Mouse (Mus musculus) brain, embryonic 18.5 days (tissue): ENCODE data around the gene Pappa.

ENCODE experiments used
- DNase-seq: peaks from one replicate; pipeline ENCODE4 v3.0.0-alpha.2; 2012; ENCODE audit warnings: low read depth, low spot score

Pappa gene

DNA sequence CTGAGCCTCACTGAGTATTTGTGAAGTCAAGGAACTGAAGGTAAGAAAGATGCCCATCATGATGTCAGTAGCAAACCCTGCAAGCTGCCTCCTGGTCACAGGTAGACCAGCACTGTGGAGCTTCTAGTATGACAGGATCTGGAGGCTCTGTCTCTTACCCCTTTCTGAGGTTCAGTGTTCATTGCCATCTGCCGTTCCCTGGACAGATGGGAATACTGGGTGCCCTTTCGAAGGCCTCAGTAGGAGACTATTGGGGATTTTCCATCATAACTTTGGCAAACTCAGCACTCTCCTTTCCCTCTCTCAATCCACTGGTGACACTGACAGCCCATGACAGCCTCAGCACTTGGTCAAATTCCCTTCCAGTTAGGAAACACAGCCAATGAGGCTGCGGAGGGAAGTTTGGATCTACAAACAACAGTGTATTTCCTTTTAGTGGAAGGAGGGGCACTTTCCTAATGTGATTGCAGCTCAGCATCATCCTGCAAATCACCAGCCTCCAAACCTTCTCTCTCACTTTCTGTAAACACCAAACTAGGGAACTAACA is 42.4 kb downstream of the Pappa start:
- DNase-seq, result no peak

DNA sequence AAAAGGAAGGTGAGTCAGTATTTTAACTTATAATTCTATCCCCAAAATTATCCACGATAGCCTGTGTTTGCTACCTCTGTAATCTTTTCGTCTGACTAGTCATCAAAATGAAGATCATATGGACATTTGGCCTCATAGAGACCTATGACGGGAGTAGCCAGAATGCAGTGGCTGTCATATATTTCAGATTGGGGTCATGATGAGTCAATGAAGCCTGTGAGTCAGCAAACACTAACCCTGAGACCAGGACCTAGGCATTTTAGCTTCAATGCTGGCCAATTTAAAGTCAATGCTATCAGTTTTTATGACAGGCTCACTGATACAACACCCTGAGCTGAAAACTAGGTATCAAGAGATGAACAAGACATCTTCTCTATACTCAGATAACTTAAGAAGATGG is 50.5 kb downstream of the Pappa start:
- no peak for DNase-seq

DNA sequence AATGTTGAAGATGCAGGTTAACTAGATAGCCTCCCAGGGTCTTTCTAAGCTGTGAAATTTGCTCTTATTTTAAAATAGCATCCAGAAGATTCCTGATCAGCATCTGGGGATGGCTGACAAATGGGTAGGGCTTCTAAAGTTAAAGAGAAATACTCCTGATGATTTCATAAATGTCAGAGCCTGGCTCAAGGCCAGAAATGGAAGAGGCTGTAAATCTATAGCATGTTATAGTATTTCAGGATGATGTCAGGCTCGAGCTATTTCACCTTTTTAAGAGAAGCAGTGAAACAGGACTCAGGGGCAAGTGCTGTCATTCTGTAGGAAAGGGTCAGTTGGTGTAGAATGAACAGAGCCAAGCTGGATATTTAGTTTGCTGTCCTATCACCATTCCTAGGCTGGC is 54.2 kb downstream of the Pappa start:
- no peak for DNase-seq

DNA sequence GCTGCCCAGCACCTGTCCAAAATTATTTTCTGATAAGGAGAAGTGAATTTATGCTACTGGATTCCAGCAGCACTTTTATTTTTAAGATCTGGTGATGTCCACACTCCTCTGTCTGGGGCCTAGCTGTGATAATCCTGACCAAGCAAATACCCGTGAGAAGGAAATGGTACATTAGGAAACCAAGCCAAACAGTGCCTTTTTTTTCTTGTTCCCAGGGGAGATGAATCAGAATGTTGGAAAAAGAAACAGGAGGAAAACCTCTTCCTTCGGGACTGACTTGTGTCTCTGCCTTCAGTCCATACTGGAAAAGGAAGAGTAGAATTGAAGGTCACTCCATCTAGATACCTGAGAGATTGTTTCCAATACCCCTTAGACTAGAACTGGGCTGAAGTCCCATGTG is 63.3 kb downstream of the Pappa start:
- DNase-seq, result no peak

DNA sequence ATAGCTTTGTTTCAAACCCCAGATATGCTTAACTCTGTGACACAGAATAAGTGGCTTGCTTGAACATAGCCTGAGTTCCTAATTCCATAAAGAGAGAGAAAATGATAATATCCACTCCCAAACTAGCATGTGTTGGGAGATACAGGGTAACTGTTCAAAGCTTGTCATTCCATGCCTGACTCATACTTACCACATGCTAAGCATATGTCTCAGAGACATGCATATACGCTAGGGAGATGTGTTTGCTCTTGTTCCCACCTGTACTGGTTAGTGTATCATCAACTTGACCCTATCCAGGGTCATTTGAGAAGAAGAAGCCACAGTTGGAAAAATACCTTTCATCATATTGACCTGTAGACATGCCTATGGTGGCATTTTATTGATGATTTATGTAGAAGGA is 63.7 kb downstream of the Pappa start:
- no peak for DNase-seq

DNA sequence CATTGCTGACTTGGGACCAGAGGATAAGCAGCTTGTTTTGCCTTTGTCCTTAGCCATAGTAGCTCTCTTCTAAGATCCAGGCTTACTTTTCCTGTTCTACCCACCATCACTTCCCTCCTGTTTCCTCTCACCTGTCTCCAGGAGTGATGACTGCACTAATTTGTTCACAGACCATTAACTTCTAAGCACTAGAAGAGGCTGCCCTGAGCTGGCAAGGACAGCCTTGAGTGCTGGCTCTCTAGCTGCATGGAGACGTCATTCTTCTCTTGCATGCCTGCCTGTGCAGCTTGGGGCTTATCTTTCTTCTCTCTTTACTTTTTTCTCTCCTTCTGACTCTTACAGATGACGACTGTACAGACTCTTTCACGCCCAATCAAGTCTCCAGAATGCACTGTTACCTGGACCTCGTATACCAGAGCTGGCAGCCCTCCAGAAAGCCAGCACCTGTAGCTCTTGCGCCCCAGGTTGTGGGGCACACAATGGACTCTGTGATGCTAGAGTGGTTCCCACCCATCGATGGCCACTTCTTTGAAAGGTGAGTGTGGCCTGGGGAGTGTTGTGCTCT is 65.0 kb downstream of the Pappa start:
- no peak for DNase-seq

DNA sequence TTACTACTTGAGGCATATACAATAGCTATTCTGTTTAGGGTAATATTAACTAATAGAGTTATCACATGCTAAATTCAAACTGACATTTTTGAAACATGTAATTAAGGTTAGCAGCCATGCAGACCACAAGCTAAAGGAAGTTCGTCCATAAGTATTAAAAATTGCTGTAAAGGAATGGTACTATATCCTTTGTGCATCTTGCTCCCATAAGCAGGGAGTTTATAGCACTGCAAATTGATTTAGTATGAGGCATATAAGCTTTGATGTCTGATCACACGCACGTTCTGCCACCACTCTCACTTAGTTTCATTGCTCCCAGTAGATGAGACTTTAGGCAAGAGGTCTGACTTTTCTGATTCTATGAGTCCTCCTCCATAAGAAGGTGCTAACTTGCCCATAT is 68.8 kb downstream of the Pappa start:
- no peak for DNase-seq

DNA sequence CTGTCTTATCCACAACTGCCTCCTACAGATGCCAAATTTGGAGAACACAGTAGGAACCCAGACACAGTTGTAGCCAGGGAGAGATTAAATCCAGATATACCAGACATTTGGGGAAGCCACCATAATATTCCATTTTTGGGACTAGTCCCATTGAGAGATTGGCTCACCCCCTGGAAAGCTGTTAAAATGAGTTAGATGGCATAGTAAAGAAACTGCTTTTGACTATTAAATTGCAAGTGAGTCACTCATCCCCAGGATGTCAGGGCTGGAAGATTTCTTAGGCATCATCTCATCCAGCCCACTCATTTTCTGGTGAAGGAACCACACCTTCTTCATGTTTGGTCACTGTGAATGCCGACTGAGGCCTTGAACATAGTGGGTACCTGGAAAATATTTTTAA is 72.0 kb downstream of the Pappa start:
- no peak for DNase-seq

DNA sequence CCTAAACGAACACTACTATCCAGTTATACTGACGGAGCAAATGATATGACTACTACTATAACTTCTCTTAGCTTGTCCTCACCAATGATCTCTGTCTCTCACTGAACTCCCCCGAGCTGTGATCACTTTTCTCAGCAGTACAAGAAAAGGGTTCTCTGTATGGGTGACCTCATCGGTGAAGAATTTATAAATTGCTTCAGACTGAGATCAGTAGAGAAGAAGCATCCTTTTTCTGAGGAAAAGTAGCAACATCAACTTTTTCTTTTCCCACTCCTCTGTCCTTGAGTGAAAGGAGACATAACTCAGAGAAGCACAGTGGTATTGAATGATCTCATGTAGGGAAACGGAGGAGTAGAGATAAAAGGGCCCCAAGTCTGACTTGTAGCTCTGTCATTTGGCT is 79.7 kb downstream of the Pappa start:
- no peak for DNase-seq

DNA sequence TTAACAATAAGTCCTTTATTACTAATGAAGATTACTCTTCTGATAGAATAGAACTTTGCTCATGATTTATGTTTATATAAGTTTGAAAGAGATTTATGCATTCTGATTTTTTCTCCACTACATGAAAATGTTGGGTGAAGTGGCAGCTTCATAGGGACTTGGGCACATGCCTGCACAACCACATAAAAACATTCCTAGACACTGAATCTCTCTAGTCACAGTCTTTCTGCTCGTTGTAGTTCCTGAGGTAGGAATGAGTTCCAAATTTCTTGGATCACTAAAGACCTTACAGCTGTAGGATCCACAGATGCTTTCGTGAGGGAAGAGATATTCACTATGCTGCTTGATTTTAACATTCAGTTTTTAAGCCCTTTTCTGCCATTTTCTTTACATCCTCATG is 81.5 kb downstream of the Pappa start:
- DNase-seq, result no peak

DNA sequence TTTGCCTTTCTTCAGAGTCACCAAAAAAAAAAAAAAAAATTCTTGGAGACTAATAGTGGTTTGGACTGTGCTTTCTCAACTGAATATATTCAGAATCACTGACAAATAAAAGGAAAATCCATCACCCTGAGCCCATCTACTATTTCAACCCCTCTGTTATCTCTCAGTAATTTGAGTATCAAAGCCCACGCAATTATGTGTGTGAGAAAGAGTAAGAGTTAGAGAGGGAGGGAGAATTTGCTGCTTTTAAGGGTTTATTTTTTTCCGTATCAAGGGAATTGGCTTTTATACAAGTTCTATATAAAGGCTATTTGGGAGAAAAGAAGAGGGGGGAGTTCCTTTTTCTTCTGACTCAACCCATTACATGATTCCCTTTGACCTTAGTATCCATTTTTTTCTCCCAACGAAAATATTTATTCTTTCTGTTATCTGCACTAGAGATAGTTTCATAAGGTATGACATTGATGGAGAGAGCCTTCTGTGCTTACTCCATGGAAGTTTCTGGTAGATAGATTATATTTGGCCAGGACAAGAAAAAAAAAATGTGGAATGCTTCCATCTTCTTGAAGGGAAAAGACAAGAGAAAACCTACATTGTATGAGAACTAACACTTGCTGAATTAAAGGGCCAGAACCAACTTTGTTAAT is 85.5 kb downstream of the Pappa start:
- DNase-seq, result no peak

DNA sequence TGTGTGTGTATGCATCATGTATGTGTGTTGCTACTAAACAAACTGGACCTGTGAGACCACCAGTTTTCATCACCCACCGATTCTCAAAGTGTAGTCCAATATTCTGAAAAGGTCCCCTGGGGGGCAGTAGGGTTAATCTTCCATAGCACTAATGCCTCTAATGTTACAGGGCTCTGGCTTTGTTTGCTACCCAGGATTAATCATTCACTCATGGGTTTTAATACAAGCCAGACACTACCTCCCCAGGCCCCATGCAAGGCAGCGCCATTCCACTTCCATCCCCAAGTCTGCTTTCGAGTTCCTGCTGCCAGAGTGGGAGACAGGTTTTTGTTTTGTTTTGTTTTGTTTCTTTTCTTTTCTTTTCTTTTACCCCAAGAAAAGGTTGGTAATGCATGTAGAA is 92.7 kb downstream of the Pappa start:
- no peak for DNase-seq

DNA sequence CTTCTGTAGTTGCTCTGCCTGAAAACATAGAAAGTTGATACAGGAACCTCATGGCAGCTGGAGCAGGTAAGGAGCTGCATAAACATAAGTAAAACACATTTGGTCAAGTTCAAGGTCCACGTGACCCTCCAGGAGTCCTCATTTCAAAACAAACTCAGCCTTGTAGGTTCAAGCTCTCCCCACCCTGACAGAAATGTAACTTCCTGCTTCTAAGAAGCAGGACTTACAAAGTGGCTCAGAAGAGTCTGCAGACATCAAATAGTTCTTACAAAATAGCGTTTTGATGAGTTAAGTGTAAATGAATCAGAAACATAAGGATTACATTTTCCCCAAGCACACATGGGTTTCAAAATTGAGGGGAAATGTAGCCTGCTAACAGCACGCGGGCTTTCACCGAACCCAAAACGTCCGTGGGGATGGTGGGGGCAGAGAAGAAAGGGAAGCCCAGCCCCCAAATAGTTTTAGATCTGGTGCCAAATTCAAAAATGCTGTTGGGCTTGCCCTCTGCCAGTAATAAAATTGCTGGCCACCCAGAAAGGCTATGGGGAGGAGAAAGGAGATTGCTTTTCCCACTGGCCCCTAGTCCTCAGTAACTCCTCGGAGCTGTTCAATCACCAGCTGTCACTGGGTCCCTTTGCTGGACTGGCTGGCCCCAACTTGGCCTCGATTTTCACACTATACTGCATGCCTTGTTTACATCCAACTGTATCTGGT is 93.8 kb downstream of the Pappa start:
- DNase-seq, result no peak

DNA sequence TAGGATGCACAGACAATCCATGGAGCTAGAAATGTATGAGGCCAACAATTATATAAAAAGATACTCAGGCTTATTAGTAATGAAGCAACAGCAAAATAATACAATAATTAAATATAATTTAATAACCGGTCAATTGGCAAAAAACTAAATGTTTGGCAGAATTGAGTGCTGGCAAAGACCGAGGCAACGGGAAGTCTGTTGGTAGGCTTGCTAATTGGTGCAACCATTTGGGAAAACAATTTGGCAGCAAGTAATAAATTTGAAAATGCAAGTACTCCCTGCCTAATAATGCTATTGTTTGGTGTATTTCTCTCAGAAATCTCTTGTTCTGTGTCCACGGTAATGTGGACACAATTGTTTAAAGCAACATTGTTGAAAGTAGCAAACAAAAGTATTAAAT is 99.9 kb downstream of the Pappa start:
- DNase-seq, result no peak

DNA sequence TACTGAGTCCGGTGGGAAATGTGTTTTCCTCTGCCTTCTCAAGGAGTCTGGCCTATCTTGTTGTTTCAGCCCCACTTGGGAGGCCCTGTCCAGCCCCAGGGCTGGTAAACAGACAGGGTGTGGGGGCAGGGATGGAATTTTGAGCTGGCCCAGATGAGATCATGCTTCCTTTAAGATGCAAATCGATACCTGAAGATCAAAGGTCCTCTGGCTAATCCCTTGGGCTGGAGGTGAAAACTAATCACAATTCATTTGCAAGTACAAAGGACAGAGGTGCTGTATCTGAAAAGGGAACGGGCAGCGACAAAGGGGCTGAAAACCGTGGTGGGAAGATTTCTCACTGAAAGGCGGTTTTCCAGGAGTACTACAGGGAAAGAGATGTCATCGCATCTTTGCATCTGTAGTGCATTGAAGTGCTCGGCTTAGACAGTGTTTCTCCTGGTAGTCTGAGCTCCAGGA is 114.6 kb downstream of the Pappa start:
- DNase-seq, result no peak

DNA sequence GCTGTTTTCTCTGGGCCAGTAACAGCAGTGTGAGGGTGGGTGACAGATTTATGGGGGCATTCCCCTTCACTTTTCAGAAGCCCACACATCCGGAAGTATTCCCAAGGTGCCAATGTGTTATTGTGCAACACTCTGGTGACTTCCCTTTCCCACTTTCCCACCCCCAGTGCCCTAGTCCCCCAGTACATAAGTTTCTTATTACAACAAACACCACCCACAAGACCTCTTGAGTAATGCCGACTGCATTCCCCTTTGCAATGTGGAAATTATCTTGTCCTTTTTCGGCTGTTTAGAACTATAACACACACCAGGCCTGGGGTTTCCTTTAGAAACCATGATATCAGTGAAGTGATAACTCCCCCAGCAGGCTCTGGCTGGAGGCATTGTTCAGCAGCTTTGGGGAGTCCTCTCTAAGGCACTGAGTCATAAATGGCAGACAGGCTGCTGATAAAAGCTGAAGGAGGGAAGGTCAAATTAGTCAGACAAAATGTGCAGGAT is 118.5 kb downstream of the Pappa start:
- DNase-seq, result no peak

DNA sequence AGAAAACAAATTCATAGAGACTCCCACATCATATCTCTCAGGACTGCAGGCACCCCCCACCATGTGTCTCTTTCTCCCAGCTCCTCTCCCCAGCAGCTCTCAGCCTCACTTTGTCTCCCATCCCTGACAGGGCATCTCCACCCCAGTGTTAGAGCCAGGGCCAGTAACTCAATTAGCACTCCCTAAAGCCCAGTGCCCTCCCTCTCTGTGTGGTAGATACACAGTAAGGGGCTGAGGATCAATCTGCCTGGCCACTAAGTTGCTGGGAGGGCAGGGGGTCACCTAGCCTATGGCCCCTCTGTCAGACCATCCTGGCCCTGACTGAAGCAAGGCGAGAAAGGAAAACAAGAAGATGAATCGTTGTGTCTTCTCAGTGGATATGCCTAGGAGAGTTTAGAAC is 119.3 kb downstream of the Pappa start:
- no peak for DNase-seq

DNA sequence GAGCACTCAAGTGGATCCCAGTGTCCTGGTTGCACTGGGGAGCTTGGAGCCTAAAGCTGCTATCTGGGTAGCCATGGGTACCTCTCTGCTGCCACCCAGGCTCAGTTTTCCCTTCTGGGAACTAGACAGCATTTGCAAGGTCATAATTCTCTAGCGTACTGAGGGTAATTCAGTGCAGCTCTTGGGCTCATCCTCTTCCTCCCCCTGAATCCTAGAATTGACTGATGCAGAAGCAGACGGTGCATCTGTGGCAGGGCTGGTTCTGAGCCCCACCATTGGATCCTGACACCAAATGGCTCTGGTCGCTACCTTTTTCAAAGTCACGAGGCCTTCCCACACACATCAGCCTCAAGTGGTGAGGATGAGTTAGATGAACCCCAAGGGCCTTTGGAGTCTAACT is 121.0 kb downstream of the Pappa start:
- DNase-seq, result no peak

DNA sequence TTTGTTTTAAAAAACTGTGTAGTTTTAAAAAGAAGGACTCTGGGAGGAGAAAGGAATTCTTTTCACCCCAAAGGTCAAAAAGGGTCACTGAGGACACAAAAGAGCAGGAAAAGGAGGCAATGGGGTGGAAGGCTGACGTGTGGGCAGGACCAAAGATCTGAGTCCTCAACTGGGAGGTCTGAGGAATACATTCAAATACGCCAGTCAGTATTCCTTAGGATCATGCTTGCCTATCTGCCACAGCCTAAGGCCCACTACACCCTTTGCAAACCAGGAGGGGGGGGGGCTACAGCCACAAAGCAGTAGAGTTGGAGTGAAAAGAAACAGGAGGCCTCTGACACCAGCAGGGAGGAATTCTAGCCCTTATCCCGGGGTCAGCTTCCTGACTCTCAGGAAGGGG is 121.5 kb downstream of the Pappa start:
- DNase-seq, result no peak

DNA sequence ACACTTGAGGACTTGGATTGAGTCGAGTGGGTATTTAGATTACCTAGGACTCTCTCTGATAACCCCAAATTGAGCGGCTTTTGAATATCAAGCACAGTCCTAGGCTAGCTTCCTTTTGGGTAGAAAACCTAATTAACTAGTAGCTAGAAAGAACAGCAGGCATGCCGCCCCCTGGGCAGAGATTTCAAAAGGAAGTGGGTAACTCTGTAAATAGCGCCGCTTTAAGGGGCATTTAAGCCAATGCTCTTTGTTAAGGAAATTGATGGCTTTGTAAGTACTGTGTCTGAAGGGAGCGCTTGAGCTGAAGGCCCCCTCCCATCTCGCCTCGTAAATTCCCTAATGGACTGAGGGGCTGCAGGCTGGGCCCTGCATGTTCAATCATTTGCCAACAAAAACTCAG is 128.2 kb downstream of the Pappa start:
- DNase-seq, result no peak

DNA sequence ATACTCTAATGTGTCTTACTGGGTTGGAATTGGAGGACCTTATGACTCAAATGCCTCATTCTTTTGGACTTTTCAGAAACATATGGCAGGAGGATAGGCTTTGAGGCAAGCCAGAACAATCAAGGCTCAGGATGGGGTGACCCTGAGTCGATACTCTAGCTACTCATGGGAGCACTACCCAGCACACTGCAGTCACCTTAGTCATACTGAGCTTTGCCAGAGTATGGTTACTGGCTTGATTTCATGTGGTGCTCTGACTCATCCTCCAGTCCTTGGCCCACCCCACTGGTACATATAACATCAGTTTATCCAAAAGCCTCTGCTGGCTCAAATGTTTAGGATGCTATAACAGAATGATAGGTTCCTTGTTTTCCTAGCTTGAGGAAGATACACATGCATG is 130.1 kb downstream of the Pappa start:
- no peak for DNase-seq

DNA sequence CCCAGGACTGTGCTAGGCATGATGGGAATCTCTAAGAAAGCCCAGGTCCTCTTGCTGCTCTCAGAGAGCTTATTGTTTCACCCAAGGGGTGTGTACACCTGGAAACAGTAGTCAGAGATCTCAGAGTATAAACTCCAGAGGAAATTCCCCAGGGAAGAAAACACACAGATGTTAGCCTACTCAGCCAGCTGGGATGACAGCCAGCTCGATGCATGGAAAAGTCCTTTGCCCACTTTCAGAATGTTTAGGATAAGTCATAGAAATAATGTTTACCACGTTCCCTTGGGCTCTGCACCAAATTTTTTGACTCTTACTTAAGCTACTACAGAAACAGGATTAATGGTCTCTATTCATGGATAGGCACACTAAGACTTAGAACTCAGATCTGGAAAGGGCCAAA is 143.1 kb downstream of the Pappa start:
- DNase-seq, result no peak

DNA sequence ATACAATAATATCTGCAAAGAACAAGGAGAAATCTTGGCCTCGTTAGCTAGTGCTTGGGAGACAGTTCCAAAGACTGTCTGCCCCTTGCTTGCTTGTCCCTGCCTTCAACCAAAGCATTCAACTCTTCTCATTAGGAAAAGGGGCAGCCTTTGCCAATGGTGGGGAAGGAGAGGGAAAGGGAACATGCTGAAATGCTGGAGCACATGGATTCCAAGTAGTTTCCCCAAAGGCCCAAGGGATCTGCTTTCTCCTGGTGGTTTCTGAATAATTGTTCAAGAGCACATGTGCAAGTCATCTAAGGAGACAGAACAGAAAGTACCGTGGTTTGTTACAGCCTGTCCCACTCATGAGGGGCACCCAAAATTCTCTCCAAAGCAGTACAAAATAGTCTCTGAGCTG is 146.0 kb downstream of the Pappa start:
- DNase-seq, result no peak
